Mouse (Mus musculus): ENCODE results near the gene 4930467E23Rik.
"Not testable (repeated sequence)": the region's sequence is repeated elsewhere in the genome, so short reads cannot be mapped to it uniquely, and the experiment has no call there.

The 4930467E23Rik gene

DNA sequence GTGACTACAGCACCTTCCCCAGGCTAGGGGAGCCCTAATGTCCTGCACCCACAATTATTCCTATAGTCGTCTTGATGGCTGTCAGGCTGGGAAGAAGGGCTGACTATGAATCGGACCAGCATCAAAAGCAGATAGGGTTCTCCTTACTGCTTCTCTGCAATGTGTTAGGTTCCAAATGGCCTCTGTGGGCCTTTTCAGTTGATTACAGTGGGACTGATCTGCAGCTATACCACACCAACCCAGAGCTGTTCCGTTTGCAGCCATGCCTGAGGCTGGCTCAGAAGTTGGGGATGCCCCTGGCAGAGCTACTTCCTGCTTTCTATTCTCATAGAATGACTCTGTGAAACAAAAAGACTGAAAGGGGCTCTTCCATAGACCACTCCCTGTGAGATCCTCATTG, 53.4 kb downstream of the 4930467E23Rik start:
- not testable (repeated sequence) for DNase-seq

DNA sequence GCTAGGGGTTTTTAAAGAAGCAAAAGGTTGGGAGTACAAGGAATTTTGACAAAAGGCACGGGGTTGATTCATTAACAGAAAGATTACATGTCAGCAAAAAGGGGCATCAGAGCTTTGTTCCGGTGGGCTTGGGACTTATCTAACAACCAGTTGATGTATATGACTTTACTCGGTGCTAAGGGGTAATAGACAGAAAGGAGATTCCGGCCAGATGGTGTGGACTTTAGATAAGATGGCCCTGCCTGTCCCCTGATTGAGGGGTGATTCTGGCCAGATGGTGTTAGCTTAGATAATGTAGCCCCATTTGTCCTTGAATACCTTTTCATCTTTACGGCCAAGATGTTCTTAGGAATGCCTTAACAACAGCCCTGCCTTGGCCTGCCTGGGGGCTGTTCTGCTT, 54.5 kb downstream of the 4930467E23Rik start:
- DNase-seq: not testable (repeated sequence)

GRCm38 (mm10) chr8:19784554-19785364, 55.4 kb downstream of the 4930467E23Rik start:
- DNase-seq: peak; percentile 99

DNA sequence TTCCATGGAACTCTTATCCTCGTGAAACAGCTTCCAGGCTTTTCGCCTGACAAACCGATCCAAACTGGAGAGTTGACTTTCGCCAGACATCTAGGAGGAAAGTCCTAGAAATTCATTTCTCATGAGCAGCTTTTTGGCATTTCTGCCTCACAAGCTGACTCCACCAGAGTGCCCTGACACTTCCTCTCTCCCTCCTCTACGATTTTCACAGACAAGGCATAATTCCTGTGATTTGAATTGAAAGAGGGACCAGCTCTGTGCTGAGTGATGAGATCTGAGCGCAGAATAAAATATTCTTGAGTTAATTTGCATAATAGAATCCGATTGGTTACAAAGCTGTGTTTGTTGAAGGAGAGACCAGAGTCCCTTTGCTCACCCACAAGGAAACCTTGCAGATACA, 63.3 kb downstream of the 4930467E23Rik start:
- not testable (repeated sequence) for DNase-seq
